Mouse (Mus musculus): ENCODE measurements around the gene Tada2a.

DNA sequence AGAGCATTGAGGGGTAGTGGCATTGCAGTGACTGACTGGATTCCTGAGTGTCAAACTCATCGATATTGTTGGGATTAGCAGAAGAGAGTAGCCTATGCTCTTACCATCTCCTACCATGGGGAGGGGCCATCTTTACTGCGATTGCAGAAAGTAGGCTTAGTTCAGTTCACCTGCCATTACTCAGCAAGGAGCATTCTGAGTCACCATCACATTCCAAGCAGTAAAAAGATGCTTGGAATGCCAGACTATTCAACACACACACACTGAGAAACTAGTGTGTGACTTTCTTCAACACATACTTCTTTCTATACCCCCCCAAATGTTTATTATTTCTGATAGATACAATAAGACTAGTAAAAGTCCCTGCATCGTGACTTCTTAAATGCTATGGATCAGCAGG, 49.1 kb downstream of the Tada2a start:
- TF ChIP-seq CTCF (IDR thresholded peaks at IDR 0.05; ENCODE audit: borderline replicate concordance, insufficient read depth, low read length) (no peak), POLR2A (IDR thresholded peaks at IDR 0.05; ENCODE audit: low read depth, low read length) (no peak)

Measured in embryonic fibroblast, embryonic 13.5 days (primary cell).